Mouse (Mus musculus) thymus, postnatal 36 days (tissue): ENCODE data around the gene Phospho2.
"Not testable (repeated sequence)": the region's sequence is repeated elsewhere in the genome, so short reads cannot be mapped to it uniquely, and the experiment has no call there.

Source experiments
- DNase-seq, 2 experiments: peaks; one replicate each; pipeline ENCODE4 v3.0.0; 2022; ENCODE audit warnings: mixed read lengths in 2 of 2

Phospho2 gene

DNA sequence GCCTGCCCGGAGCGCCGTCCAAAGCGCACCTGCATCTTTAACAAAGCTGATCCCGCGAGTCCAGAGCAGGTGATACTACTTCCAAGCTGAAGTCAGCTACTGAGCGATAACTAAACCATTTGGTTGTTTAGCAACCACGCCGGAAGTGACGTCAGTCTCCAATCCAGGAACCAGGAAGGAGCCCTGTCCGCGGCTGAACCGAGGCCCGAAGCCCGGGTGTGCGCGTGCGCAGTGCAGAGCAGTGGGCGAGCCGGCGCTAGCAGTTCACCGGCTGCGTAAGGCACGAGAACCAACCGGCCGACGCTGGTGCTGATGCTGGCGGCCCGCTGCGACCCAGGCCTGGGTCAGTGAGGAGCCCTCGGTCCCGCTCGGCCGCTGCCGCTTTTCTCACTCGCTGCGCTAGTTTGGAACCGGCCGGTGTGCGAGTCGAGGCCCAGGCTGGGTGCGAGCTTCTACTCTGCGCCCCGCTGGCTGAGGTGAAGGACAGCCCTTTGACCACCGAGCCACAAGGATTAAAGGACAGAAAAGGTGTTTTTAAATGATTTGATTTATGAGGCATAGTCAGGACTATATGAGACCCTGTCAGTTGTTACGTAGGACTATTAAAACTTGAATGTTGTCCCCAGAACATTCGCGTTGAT, at the start of gene Phospho2, which contains the start of gene Ccdc173:
Phospho2 (plus strand) TSS at position 195 of the 641 bp plus-strand sequence.
Ccdc173 (minus strand) TSS at position 147 of the 641 bp plus-strand sequence.
- DNase-seq = peak; percentile 96 to 98

- no peak for DNase-seq
Measured at GRCm38 (mm10) chr2:69745091-69745490, 44.3 kb upstream of the Phospho2 start.

DNA sequence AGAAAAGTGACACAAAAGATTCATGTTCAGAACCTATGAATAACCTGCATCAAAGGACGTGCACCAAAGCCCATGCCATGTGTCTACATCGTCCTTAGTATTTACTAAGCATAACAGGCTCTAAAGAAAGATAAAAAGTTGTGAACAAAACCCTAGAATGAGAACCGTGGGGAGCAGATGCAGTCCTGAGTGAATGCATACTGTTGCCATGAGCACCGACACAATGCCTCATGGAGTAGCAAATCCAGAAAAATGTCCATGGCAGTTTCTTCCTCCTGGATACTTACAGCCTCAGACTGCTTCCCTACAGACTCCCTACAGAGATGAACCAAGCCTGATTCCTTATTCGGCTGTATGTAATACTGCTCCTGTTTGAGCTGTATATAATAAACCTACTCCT, 28.4 kb upstream of the Phospho2 start:
- no peak for DNase-seq

- no peak for DNase-seq
Measured at GRCm38 (mm10) chr2:69763340-69763739, 26.1 kb upstream of the Phospho2 start.

DNA sequence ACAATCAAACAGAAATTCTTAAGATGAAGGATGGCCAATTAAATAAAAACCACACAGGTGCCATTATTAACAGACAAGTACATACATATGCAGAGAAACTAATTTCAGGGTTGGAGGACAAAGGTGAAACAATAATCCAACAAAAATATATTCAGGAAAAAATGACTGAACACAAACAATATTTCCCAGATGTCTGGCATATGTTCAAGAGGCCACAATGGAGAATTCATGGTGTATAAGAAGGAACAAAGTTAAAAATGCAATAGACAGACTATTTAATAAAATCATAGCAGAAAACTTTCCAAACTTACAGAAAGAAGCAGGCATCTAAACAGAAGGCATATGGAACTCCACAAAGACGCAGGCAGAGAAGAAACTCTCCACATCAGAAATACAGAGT, 24.7 kb upstream of the Phospho2 start:
- no peak for DNase-seq

- no peak for DNase-seq
Measured at GRCm38 (mm10) chr2:69773331-69773730, 16.1 kb upstream of the Phospho2 start.

DNA sequence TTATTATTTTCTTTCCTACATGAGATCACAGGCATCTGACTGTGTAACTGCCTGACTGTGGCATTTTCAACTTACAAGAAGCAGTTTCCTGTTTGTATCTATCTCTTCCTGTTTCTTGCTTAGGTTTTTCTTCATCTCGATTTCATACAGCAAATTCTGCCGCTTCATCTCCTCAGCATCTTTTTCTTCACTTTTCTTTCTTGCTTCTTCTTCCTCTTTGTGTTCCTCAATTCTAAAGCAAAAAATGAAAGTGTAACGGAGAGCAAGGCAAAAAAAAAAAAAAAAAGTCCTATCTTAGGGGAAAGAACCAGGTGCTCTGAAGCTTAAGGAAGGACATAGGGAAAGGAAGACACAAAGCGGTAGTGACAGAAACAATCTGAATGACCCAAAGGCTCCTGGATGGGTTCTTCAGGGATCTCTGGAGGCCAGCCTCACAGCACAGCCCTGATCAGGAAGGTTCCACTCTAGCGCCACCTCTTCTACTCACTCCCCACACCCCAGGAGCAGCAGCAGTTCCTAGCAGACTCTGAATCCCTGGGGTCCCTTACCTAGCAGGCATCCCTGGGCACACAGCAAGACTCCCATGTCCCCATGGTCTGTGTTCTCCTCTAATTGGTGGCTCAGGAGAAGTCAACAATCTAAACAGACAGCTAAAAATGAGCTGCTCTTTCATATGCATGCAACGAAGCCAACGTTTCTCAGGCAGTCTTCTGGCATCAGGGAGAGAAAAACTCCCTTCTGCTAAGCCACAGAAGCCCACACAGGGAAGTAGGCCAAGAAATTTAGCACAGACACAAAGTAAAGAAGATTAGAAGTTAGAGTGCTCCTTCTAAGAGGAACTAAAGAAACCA, 11.2 kb upstream of the Phospho2 start:
- peak; percentile 61 to 64 for DNase-seq

GRCm38 (mm10) chr2:69778836-69779177, 10.6 kb upstream of the Phospho2 start:
- peak; percentile 45 to 51 for DNase-seq

DNA sequence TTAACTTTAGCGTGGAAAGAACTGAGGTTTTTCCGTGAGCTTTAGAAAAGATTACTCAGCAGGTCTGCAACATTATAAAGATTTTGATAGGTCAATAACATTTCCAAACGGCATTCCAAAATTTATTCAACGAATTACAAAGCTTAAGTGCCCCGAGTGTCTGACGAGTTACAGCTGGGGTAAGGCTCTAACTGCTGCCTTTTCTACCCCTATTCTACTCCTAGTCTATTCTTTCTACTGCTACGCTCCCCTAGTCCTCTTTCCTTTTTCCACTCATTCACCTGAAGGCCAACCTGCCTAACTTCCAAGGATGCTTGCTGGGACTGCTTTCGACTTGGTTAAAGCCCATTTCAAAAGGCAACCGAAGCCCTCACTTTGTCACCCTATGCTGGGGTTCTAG, 449 bp upstream of the Phospho2 start:
- no peak for DNase-seq

GRCm38 (mm10) chr2:69790285-69790684, 862 bp downstream of the Phospho2 start:
- peak; percentile 83 to 87 for DNase-seq

- DNase-seq = no peak
Measured at GRCm38 (mm10) chr2:69790722-69791121, 1.3 kb downstream of the Phospho2 start.

GRCm38 (mm10) chr2:69802911-69803312, 13.5 kb downstream of the Phospho2 start:
- peak; percentile 75 to 78 for DNase-seq

DNA sequence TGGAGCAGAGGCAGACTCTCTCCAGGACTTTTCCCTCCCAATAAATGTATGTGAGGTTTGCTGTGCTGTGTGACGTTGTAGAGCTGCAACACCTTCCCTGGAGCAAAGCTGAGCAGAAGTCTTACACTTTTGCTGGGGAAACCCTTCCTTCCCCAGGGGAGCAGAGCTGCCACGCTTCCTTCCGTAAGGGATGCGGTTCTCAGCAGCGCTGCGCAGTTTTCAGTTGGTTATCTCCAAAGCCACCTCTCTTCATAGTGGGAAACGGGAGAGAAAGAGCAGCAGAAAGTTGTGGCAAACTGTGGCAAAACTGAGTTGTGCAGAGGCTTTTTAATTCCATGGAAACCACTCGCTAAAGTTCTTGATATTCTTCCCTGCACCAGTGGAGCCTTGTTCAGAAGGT, 14.3 kb downstream of the Phospho2 start:
- DNase-seq = no peak

- not testable (repeated sequence) for DNase-seq
Measured at GRCm38 (mm10) chr2:69804663-69805062, 15.2 kb downstream of the Phospho2 start.

- no peak for DNase-seq
Measured at GRCm38 (mm10) chr2:69810169-69810568, 20.7 kb downstream of the Phospho2 start.

GRCm38 (mm10) chr2:69811349-69811748, 21.9 kb downstream of the Phospho2 start:
- not testable (repeated sequence) for DNase-seq

GRCm38 (mm10) chr2:69816575-69816974, 27.2 kb downstream of the Phospho2 start:
- no peak for DNase-seq

GRCm38 (mm10) chr2:69818350-69819085, 29.1 kb downstream of the Phospho2 start:
- DNase-seq = no peak

DNA sequence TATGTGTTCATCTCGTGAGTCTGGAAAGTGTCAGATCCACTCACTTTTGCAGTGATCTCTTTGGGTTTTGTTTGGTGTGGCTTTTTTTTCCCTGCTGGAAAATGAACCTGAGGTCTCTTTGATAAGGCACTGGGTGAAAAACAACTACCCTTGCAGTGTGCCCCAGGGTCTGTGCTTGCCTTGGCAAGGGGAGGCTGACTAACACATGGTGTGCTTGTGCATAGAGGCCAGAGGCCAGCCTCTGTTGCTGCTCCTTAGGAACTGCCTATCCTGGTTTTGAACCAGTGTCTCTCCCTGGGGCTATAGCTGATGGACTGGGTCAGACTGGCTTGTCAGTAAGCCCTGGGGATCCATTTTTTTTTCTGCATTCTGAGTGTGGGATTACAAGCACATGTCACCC, 30.8 kb downstream of the Phospho2 start:
- DNase-seq = no peak

DNA sequence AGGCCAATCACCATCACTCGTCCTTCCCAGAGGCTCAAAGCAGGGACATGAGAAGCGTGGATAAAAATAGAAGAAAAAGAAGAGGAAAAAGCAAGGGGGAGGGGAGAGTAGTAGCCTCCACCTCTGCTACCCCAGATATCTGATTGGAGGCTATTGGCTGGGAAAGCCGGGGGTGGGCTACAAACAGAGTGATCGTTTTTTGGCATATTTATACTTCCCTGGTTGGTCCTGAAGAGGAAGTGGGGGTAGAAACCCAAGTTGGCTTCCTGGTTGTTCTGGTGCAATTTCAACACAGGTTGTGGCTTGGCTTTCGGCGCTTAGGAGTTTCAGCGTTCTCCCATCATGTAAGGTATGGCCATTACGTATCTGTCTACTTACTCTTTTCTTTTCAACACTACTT, 32.3 kb downstream of the Phospho2 start, which contains the start of gene Klhl23:
Klhl23 (plus strand) TSS at position 234 of the 400 bp plus-strand sequence.
- peak; percentile 7 to 11 for DNase-seq

GRCm38 (mm10) chr2:69822361-69823128, 33.1 kb downstream of the Phospho2 start:
- peak; percentile 24 to 34 for DNase-seq

GRCm38 (mm10) chr2:69823129-69823677, 33.8 kb downstream of the Phospho2 start:
- peak; percentile 20 to 29 for DNase-seq
